Mouse (Mus musculus): Measurements from ENCODE around the gene Mus81.

Mus81 gene

GRCm38 (mm10) chr19:5445747-5446146 is 42.5 kb downstream of the Mus81 start:
- in situ Hi-C loops (cut with MboI, MseI): no loop called here

- in situ Hi-C loops (cut with MboI, MseI): no loop called here
These were observed 43.2 kb downstream of the Mus81 start for GRCm38 (mm10) chr19:5444954-5445353.

- in situ Hi-C loops (cut with MboI, MseI): no loop called here
These were observed 43.8 kb downstream of the Mus81 start for GRCm38 (mm10) chr19:5444371-5444908.

- in situ Hi-C loops (cut with MboI, MseI): loop anchor here (10.0 kb wide), 1 partner anchor 1161 kb away; no protein-coding TSS in a partner anchor
These were observed 54.3 kb downstream of the Mus81 start for GRCm38 (mm10) chr19:5433951-5434350.

- in situ Hi-C loops (cut with MboI, MseI): loop anchor here (10.0 kb wide), 1 partner anchor 1162 kb away; no protein-coding TSS in a partner anchor
These were observed 55.0 kb downstream of the Mus81 start for GRCm38 (mm10) chr19:5432992-5433852.

Measured in T-helper 1 cell (primary cell).